Mouse (Mus musculus): ENCODE data around the gene Rhot2. TPM values are rescaled to one million over a fixed set of nuclear protein-coding genes. Genes with fewer than 3 reads are reported as not detected.

Rhot2 gene
- polyA plus RNA-seq, 1 experiment from 2014 or later: 17.8 TPM

DNA sequence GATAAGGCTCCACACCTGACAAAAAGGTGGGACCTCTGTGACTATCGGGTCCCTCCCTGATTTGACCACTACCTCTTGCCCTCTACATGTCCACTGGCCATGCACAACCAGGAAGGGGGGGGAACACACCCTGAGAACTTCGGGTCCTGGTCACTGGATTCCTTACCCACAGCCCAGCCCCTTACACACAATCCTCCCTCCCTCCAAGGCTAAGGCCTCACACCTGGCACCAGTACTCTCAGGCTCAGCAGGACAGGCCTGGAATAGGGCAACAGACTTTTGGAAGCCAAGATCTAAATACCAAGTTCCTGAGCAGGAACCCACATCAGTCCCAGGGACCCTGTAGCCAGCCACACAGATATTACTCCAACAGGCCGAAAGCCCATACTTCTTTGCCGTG, 5.7 kb downstream of the Rhot2 start:
- H3K4me1 ChIP-seq: peaks cover 63% of the 10 kb centered on the region

DNA sequence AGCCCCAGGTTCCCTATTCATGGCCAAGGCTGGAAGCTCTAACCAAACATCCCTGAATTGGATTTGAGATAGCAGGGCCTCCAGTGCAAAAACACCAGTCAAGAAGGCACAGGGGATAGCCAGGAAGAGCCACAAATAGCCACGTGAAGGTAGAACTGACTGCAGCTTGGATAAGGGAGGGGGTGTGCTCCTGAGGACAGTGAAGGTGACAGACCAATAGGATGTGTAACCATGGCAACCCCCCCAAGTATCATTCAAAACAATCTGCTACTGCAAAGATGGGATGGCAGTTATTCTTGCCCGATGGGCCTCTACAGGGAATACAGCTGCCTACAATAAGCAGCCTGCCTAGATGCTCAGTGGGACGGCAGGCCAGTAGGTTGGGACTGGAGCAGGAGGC, 7.1 kb downstream of the Rhot2 start:
- H3K9me3 ChIP-seq (replicated peaks): no peaks in the 10 kb centered on the region
- 17% methylated on average over 3 of the region's 3 CpGs for WGBS
- peaks cover 58% of the 10 kb centered on the region for H3K4me1 ChIP-seq
- H3K9ac ChIP-seq (replicated peaks): peak overlapping the region; percentile 92
- H3K27me3 ChIP-seq (replicated peaks): no peaks in the 10 kb centered on the region
- peaks cover 50% of the 10 kb centered on the region for H3K36me3 ChIP-seq
- H3K4me3 ChIP-seq (replicated peaks): peak overlapping the region; percentile 58
- H3K4me2 ChIP-seq: peak overlapping the region; percentile 98
- H3K27ac ChIP-seq (replicated peaks): peak overlapping the region; percentile 88
- no peak for ATAC-seq (ENCODE audit: low FRiP score)

More for the DNA sequence above, 5.7 kb downstream of the Rhot2 start:
- Histone ChIP-seq H3K9ac (replicated peaks) (no peak overlapping the region), H3K9me3 (replicated peaks) (no peaks in the 10 kb centered on the region), H3K4me2 (no peak overlapping the region), H3K27ac (replicated peaks) (no peak overlapping the region), H3K36me3 (peaks cover 53% of the 10 kb centered on the region), H3K4me3 (replicated peaks) (no peak overlapping the region), H3K27me3 (replicated peaks) (no peaks in the 10 kb centered on the region)
- WGBS: 90% methylated on average over 4 of the region's 4 CpGs
- ATAC-seq (ENCODE audit: low FRiP score): no peak

DNA sequence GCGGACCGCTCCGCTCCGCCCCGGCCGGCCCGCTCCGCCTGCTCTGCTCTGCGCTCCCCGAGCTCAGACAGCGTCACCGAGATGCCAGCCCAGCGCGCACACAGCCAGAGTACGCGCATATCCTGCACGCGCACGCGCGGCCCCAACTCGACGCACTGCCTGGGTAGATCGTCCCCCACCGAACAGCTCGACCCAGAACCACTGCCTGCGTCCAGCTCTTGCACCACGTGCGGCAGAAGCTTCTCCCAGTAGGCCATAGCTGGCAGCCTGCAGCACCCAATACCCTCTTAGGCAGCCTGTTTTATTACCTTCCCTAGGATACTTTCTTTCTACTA, 7.6 kb downstream of the Rhot2 start, which contains the start of gene Rhbdl1:
Gene Rhbdl1, minus strand, starts transcription at position 220 of the 335 bp plus-strand sequence.
- Histone ChIP-seq H3K9ac (replicated peaks) (peak within 1 kb of the TSS; percentile 92), H3K4me3 (replicated peaks) (peak within 1 kb of the TSS; percentile 58), H3K27ac (replicated peaks) (peak within 1 kb of the TSS; percentile 88), H3K4me2 (peak within 1 kb of the TSS; percentile 98), H3K4me1 (peaks cover 60% of the 10 kb centered on the region), H3K9me3 (replicated peaks) (no peaks in the 10 kb centered on the region), H3K27me3 (replicated peaks) (no peaks in the 10 kb centered on the region), H3K36me3 (peaks cover 46% of the 10 kb centered on the region)
- WGBS: under 1% methylated on average over 29 of the region's 29 CpGs
- peak; percentile 48 for ATAC-seq (ENCODE audit: low FRiP score)

DNA sequence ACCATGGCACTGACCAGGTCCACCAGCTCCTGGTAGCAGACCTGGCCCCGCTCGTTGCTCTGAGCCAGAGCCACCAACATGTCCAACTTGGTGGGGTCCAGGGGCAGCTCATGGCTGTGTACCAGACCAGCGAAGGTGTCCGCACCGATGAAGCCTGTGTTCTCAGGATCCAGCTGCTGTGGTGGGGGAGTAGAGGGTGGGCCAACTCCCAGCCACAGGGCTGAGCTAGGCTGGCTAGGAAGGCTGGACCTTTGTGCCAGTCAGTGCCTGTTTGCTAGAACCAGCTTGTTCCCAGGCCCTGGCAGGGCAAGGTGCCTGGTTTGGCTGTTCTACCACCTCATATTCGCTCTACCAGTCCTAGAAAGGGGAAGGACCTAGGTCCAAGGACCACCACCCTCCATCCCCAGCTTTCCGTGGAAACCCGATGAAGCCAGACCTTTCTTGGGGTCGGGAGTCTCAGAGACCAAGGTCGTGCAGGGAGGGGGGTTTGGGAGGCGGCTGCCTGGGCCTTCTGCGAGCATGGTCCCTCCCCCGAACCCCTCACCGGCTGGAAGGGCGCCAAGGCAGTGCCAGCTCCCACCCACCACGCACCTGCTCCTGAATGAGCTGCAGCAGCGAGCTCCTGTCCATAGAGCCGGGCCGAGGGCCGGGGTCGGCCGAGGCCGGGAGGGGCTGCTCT, 8.1 kb downstream of the Rhot2 start:
- Histone ChIP-seq H3K27me3 (replicated peaks) (no peaks in the 10 kb centered on the region), H3K4me3 (replicated peaks) (peak overlapping the region; percentile 58), H3K4me2 (peak overlapping the region; percentile 98), H3K27ac (replicated peaks) (peak overlapping the region; percentile 88), H3K36me3 (peaks cover 44% of the 10 kb centered on the region), H3K9ac (replicated peaks) (peak overlapping the region; percentile 92), H3K4me1 (peaks cover 65% of the 10 kb centered on the region), H3K9me3 (replicated peaks) (no peaks in the 10 kb centered on the region)
- no peak for ATAC-seq (ENCODE audit: low FRiP score)
- WGBS: 19% methylated on average over 23 of the region's 23 CpGs

DNA sequence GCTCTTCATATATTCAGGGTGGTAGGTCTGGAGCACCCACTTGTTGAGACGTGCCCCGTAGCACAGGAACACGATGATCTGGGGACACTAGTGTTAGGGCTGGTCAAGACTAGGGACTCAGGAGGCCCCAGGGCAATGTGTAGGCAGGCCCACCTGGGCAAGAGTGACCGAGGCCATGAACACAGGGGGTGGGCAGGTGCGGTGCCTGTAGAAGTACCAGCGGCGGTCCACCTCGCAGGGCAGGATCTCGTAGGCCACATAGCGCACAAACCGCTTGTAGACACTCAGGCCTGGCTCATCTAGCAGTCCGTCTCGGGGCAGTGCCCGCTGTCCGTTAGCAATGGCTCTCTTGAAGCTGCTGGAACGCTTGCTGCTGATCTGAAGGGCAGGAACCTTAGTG, 8.8 kb downstream of the Rhot2 start:
- no peak for ATAC-seq (ENCODE audit: low FRiP score)
- peak overlapping the region; percentile 58; the same call in 1 of the 2 replicates for H3K4me3 ChIP-seq (replicated peaks)

DNA sequence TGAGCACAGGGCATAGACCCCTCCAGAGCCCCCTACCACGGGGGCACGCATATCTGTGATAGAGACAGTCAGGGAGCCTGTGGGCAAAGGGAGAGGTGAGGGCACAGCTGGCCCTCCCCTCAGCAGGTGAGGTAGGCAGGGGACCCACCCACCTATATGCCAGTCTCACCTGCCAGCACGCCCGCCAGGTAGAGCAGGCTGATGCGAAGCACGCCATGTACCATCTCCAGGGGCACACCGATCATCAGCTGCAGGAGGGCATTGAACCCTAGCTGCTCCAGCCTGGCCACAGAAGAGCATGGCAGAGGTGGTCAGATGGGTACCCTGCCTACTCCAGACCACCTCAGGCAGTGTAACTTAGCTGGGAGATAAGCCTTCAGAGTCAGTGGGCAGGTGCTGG, 9.3 kb downstream of the Rhot2 start:
- no peaks in the 10 kb centered on the region for H3K27me3 ChIP-seq (replicated peaks)
- peak overlapping the region; percentile 98 for H3K4me2 ChIP-seq
- H3K4me3 ChIP-seq (replicated peaks): peak overlapping the region; percentile 58; the same call in 1 of the 2 replicates
- H3K4me1 ChIP-seq: peaks cover 76% of the 10 kb centered on the region
- 94% methylated on average over 7 of the region's 7 CpGs for WGBS
- peak overlapping the region; percentile 92; the same call in 1 of the 2 replicates for H3K9ac ChIP-seq (replicated peaks)
- no peaks in the 10 kb centered on the region for H3K9me3 ChIP-seq (replicated peaks)
- ATAC-seq (ENCODE audit: low FRiP score): no peak
- peaks cover 44% of the 10 kb centered on the region for H3K36me3 ChIP-seq
- 0 out of 2 replicates have a peak overlapping the region, but pooled peaks have one; percentile 13 for H3K27ac ChIP-seq (replicated peaks)

More for the DNA sequence above, 8.8 kb downstream of the Rhot2 start:
- Histone ChIP-seq H3K36me3 (peaks cover 44% of the 10 kb centered on the region), H3K27me3 (replicated peaks) (no peaks in the 10 kb centered on the region), H3K4me1 (peaks cover 73% of the 10 kb centered on the region), H3K9me3 (replicated peaks) (no peaks in the 10 kb centered on the region), H3K27ac (replicated peaks) (no peak overlapping the region), H3K4me2 (peak overlapping the region; percentile 98), H3K9ac (replicated peaks) (peak overlapping the region; percentile 92)
- 94% methylated on average over 16 of the region's 16 CpGs for WGBS

DNA sequence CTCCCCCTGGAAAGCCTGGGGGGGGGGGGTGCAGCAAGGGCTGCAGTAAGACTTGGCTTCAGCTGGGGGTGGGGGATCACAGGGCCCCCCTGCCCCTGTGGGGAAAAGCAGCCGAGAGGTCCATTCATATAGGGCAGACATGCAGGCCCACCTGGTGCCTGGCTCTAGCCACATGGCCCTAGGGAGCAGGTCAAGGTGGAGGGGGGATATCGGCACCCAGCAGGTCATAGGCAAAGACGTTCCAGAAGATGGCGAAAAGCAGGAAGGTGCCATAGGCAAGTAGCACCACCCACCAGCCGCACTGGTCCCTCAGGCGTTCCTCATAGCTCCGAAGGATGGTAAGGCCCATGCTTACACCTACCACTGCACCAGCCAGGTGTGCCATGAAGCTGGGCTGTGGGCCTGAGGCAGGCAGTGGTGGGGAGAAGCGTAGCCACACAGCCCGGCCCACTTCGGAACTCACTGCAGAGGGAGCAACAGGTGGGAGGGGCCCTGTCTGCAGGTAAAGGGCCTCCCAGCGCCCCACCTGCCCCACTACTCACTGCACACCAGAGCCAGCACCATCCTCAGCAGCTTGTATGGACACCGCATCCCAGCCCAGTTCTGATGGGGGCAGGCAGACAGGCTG, 9.9 kb downstream of the Rhot2 start:
- Histone ChIP-seq H3K9ac (replicated peaks) (peak overlapping the region; percentile 92), H3K9me3 (replicated peaks) (no peaks in the 10 kb centered on the region), H3K4me1 (peaks cover 82% of the 10 kb centered on the region), H3K4me3 (replicated peaks) (peak overlapping the region; percentile 92), H3K36me3 (peaks cover 44% of the 10 kb centered on the region), H3K27me3 (replicated peaks) (no peaks in the 10 kb centered on the region), H3K4me2 (peak overlapping the region; percentile 98), H3K27ac (replicated peaks) (peak overlapping the region; percentile 99)
- ATAC-seq (ENCODE audit: low FRiP score): no peak
- 90% methylated on average over 12 of the region's 12 CpGs for WGBS

DNA sequence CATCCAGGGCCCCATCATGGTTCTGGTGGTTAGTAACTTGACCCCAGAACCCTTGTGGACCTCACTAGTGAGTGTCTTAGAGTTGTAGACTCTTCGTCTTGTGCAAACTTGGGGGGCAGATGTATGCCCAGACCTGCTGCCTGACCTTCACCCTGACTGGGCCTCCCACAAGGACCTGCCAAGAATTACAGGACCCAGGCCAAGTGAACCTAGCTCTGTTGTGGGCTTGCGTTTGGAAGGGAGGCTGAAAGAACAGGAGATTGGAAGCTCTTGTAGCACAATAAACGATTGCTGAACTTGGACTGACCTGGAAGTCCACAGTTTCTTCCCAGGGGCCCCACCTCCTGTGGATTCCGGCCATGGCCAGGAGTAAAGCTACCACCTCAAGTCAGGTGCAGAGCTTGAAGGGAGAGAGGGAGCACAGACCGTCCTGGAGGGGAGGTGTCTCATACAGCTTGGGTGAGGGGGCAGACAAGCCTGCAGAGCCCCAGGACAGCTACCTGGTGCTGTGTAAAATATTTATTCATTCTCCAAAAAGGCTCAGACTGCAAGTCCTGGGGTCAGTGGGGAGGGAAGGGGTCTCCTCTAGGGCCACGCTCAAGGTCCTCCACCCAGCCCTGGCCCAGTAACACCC, 10.6 kb downstream of the Rhot2 start:
- Histone ChIP-seq H3K4me3 (replicated peaks) (peak overlapping the region; percentile 92), H3K9me3 (replicated peaks) (no peaks in the 10 kb centered on the region), H3K36me3 (peaks cover 38% of the 10 kb centered on the region), H3K9ac (replicated peaks) (peak overlapping the region; percentile 92), H3K27ac (replicated peaks) (peak overlapping the region; percentile 99), H3K27me3 (replicated peaks) (no peaks in the 10 kb centered on the region), H3K4me2 (peak overlapping the region; percentile 98), H3K4me1 (peaks cover 86% of the 10 kb centered on the region)
- 49% methylated on average over 6 of the region's 6 CpGs for WGBS
- no peak for ATAC-seq (ENCODE audit: low FRiP score)

DNA sequence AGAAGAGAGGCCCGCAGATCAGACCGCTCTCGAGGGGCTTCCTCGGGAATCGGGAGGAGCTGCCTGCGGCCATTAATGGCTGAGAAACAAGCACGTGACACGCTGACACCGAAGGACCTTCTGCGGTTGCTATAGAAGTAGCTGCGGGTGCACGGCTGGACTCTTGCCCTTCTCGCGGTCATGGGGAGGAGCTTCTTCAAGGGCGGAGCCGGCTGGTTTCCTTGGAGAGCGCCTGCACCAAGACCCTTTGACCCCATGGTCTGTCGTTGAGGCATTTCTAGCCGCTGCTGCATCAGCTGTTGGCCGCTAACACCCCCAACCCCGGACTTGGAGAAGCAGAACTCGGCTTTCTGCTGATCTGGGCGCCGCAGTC, 11.4 kb downstream of the Rhot2 start, which contains the start of gene Stub1:
Gene Stub1, minus strand, starts transcription at position 114 of the 373 bp plus-strand sequence.
- Histone ChIP-seq H3K27me3 (replicated peaks) (no peaks in the 10 kb centered on the region), H3K27ac (replicated peaks) (peak within 1 kb of the TSS; percentile 99), H3K4me3 (replicated peaks) (peak within 1 kb of the TSS; percentile 92), H3K9ac (replicated peaks) (peak within 1 kb of the TSS; percentile 92), H3K4me1 (peaks cover 85% of the 10 kb centered on the region), H3K9me3 (replicated peaks) (no peaks in the 10 kb centered on the region), H3K4me2 (peak within 1 kb of the TSS; percentile 98), H3K36me3 (peaks cover 32% of the 10 kb centered on the region)
- 0% methylated on average over 24 of the region's 24 CpGs for WGBS
- peak; percentile 54 for ATAC-seq (ENCODE audit: low FRiP score)

DNA sequence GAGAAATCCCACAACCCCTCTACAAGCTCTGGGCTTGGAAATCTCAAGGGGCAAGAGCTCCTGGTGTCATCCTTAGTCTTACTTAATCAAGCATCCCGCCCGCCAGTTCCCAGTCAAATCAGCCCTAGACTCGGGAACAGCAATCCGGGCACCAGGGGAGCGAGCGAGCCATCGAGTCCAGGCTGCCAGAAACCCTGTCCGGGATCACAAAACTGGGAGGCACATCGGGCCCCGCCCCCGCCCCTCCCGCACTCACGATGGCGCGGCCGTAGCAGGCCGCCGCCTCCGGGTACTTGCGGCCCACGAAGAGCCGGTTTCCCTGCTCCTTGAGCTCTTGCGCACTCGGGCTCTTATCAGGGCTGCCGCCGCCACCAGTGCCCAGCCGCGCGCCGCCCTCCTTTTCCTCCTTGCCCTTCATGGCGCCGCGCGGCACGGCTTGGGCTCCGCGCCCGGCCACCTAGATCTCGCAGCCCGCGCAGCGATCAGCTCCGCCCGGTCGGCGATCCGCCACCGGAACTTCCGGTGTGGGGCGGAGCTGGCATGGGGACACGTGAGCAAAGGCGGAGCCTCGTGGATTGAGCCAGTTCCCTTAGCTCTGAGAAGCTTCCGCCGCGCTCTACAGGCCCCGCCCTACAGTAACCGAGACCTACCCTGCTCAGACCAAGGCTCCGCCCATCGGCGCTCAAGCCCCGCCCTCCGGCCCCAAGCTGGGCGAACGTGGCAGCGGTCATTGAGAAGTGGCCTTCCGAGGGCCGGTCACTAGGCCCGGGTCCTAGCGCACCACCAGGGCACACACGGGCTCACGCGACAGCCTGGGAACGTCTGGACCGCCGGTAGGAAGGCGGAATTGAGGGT, 12.0 kb downstream of the Rhot2 start:
- Histone ChIP-seq H3K4me1 (peaks cover 85% of the 10 kb centered on the region), H3K9me3 (replicated peaks) (no peaks in the 10 kb centered on the region), H3K27ac (replicated peaks) (peak overlapping the region; percentile 99), H3K9ac (replicated peaks) (peak overlapping the region; percentile 92), H3K27me3 (replicated peaks) (no peaks in the 10 kb centered on the region), H3K4me3 (replicated peaks) (peak overlapping the region; percentile 92), H3K4me2 (peak overlapping the region; percentile 98), H3K36me3 (peaks cover 31% of the 10 kb centered on the region)
- WGBS: 0% methylated on average over 71 of the region's 77 CpGs
- ATAC-seq (ENCODE audit: low FRiP score): peak; percentile 91
